26 mouse cellular contexts compared by ENCODE assay signal in genomic region chr14:48418672-48419071, GRCm38 (mm10). TPM values are rescaled to one million over a fixed set of nuclear protein-coding genes. Genes with fewer than 3 reads are reported as not detected.
DNase-seq lines count a peak whose midpoint lies in the region; ATAC-seq and TF ChIP-seq lines count a peak whose summit lies in the region.
"Had no signal": no experiment of that assay in that cellular context is flagged by ENCODE, and none has a peak within 500 bp of the region (broad histone marks: within the 10 kb centered on the region; RNA-seq: fewer than 3 reads in every experiment).

No protein-coding gene starts in this region.

- peak; percentile 78 for ATAC-seq in forebrain, embryonic 11.5 days (replicated peaks; ENCODE audit: low FRiP score)
- ATAC-seq in neural tube, embryonic 13.5 days (ENCODE audit: low read depth), result peak; percentile 56; the same call in 1 of the 2 replicates
- peak; percentile 94 for ATAC-seq in forebrain, embryonic 16.5 days

- no peak overlapping the region for H3K9ac ChIP-seq in forebrain, embryonic 11.5 days (ENCODE audit: low read length)
- no peak overlapping the region for H3K9ac ChIP-seq in neural tube, embryonic 13.5 days
- H3K9ac ChIP-seq in forebrain, embryonic 16.5 days (replicated peaks; ENCODE audit: low read depth, low read length), result no peak overlapping the region
- H3K9ac ChIP-seq: embryonic facial prominence, embryonic 15.5 days; heart, embryonic 12.5 days; limb, embryonic 15.5 days; liver, embryonic 14.5 days; lung, embryonic 14.5 days had no signal

- H3K36me3 ChIP-seq in forebrain, embryonic 11.5 days (ENCODE audit: control insufficient read depth, insufficient read depth, low read length), result no peaks in the 10 kb centered on the region
- no peaks in the 10 kb centered on the region for H3K36me3 ChIP-seq in forebrain, embryonic 10.5 days (replicated peaks)
- no peaks in the 10 kb centered on the region for H3K36me3 ChIP-seq in neural tube, embryonic 13.5 days
- no peaks in the 10 kb centered on the region for H3K36me3 ChIP-seq in forebrain, embryonic 16.5 days (ENCODE audit: control insufficient read depth, insufficient read depth)
- H3K36me3 ChIP-seq in thymus, adult 2 months (ENCODE audit: control insufficient read depth, insufficient read depth, low read length), result no peaks in the 10 kb centered on the region
- H3K36me3 ChIP-seq: embryonic facial prominence, embryonic 15.5 days; heart, embryonic 12.5 days; limb, embryonic 15.5 days had no signal

- no peak for DNase-seq in forebrain, embryonic 11.5 days (ENCODE audit: low spot score)
- DNase-seq in forebrain, embryonic 10.5 days (ENCODE audit: extremely low spot score, low spot score), result no peak
- no peak for DNase-seq in neural tube, embryonic 10.5 days (ENCODE audit: extremely low spot score, low spot score)
- no peak for DNase-seq in spleen, postnatal 36 days (ENCODE audit: low spot score in 2 of 2)
- no peak for DNase-seq in layer of hippocampus, postnatal 25 days (ENCODE audit: extremely low spot score in 1 of 2, low spot score in 1 of 2)
- DNase-seq in thymus, adult 2 months, result no peak
- DNase-seq: adrenal gland, postnatal 10 days; cerebellum, adult 9-11 months; gastrocnemius, postnatal 10 days; heart, adult 18-20 months; heart, postnatal 14 days; kidney, adult 18-20 months; kidney, postnatal 4 days; left cerebral cortex, postnatal 4 days; lung, embryonic 14.5 days; lung, postnatal 36 days; midbrain, embryonic 14.5 days; right cerebral cortex, postnatal 14 days; spleen, adult 18-20 months had no signal

- no peaks in the 10 kb centered on the region for H3K9me3 ChIP-seq in forebrain, embryonic 11.5 days (ENCODE audit: control insufficient read depth, low read length)
- no peaks in the 10 kb centered on the region for H3K9me3 ChIP-seq in forebrain, embryonic 10.5 days
- H3K9me3 ChIP-seq in neural tube, embryonic 13.5 days, result no peaks in the 10 kb centered on the region
- no peaks in the 10 kb centered on the region for H3K9me3 ChIP-seq in forebrain, embryonic 16.5 days (ENCODE audit: control insufficient read depth, low read length)
- H3K9me3 ChIP-seq: embryonic facial prominence, embryonic 15.5 days; heart, embryonic 12.5 days; limb, embryonic 15.5 days; megakaryocyte, embryonic 14.5 days had no signal

- TF ChIP-seq CTCF in thymus, adult 2 months (IDR thresholded peaks at IDR 0.05; ENCODE audit: borderline replicate concordance, control insufficient read depth, extremely low read depth, insufficient read depth, low read length, poor library complexity), result no peak

- TF ChIP-seq POLR2A in thymus, adult 2 months (IDR thresholded peaks at IDR 0.05; ENCODE audit: control insufficient read depth, extremely low read depth, insufficient read depth, low read length, poor library complexity), result no peak

- H3K27ac ChIP-seq in forebrain, embryonic 11.5 days (ENCODE audit: low read depth, low read length), result no peak overlapping the region
- no peak overlapping the region for H3K27ac ChIP-seq in forebrain, embryonic 10.5 days
- H3K27ac ChIP-seq in neural tube, embryonic 13.5 days (replicated peaks), result no peak overlapping the region
- no peak overlapping the region for H3K27ac ChIP-seq in forebrain, embryonic 16.5 days (ENCODE audit: low read length)
- no peak overlapping the region for H3K27ac ChIP-seq in thymus, adult 2 months (ENCODE audit: control insufficient read depth, insufficient read depth, low read length)
- H3K27ac ChIP-seq: embryonic facial prominence, embryonic 15.5 days; limb, embryonic 15.5 days; liver, embryonic 14.5 days had no signal

- H3K4me2 ChIP-seq in forebrain, embryonic 11.5 days (ENCODE audit: low read depth, low read length, severe bottlenecking), result no peak overlapping the region
- no peak overlapping the region for H3K4me2 ChIP-seq in neural tube, embryonic 13.5 days
- no peak overlapping the region for H3K4me2 ChIP-seq in forebrain, embryonic 16.5 days (ENCODE audit: low read length)
- H3K4me2 ChIP-seq: embryonic facial prominence, embryonic 15.5 days; heart, embryonic 12.5 days; limb, embryonic 15.5 days; lung, embryonic 14.5 days had no signal

- WGBS in forebrain, embryonic 11.5 days, result 40% methylated on average over 5 of the region's 5 CpGs
- WGBS in forebrain, embryonic 10.5 days, result 52% methylated on average over 5 of the region's 5 CpGs
- WGBS in neural tube, embryonic 13.5 days, result 46% methylated on average over 5 of the region's 5 CpGs
- WGBS in forebrain, embryonic 16.5 days, result 10% methylated on average over 5 of the region's 5 CpGs
- WGBS in thymus, adult 2 months, result 94% methylated on average over 5 of the region's 5 CpGs

- H3K4me3 ChIP-seq in forebrain, embryonic 11.5 days (ENCODE audit: low read depth, low read length), result no peak overlapping the region
- no peak overlapping the region for H3K4me3 ChIP-seq in forebrain, embryonic 10.5 days
- no peak overlapping the region for H3K4me3 ChIP-seq in neural tube, embryonic 13.5 days
- no peak overlapping the region for H3K4me3 ChIP-seq in forebrain, embryonic 16.5 days (replicated peaks; ENCODE audit: low read length)
- H3K4me3 ChIP-seq in thymus, adult 2 months (ENCODE audit: control insufficient read depth, insufficient read depth, low read length), result no peak overlapping the region
- H3K4me3 ChIP-seq: embryonic facial prominence, embryonic 15.5 days; heart, embryonic 12.5 days; limb, embryonic 15.5 days; megakaryocyte, embryonic 14.5 days had no signal

- no peaks in the 10 kb centered on the region for H3K4me1 ChIP-seq in forebrain, embryonic 11.5 days (replicated peaks; ENCODE audit: control insufficient read depth, insufficient read depth, low read length)
- peaks cover 43% of the 10 kb centered on the region for H3K4me1 ChIP-seq in forebrain, embryonic 10.5 days
- peaks cover 8% of the 10 kb centered on the region for H3K4me1 ChIP-seq in neural tube, embryonic 13.5 days (replicated peaks)
- 0 out of 2 replicates have a peak, but pooled peaks cover 3% of the 10 kb centered on the region for H3K4me1 ChIP-seq in forebrain, embryonic 16.5 days (replicated peaks; ENCODE audit: control insufficient read depth, insufficient read depth, low read length)
- peaks cover 14% of the 10 kb centered on the region for H3K4me1 ChIP-seq in thymus, adult 2 months (replicated peaks; ENCODE audit: control insufficient read depth, insufficient read depth, low read length)

- H3K27me3 ChIP-seq in forebrain, embryonic 11.5 days (ENCODE audit: control insufficient read depth, insufficient read depth, low read length), result peaks cover 42% of the 10 kb centered on the region
- peaks cover 89% of the 10 kb centered on the region for H3K27me3 ChIP-seq in forebrain, embryonic 10.5 days (ENCODE audit: poor library complexity, severe bottlenecking)
- H3K27me3 ChIP-seq in neural tube, embryonic 13.5 days, result no peaks in the 10 kb centered on the region; the same call in 1 of the 2 replicates
- peaks cover 71% of the 10 kb centered on the region for H3K27me3 ChIP-seq in forebrain, embryonic 16.5 days (replicated peaks; ENCODE audit: control insufficient read depth, insufficient read depth, low read length)
- no peaks in the 10 kb centered on the region for H3K27me3 ChIP-seq in thymus, adult 2 months (ENCODE audit: control insufficient read depth, insufficient read depth, low read length)
- H3K27me3 ChIP-seq: embryonic facial prominence, embryonic 15.5 days; heart, embryonic 12.5 days had no signal

RNA-seq across cellular contexts. Expression of gene Tmem260, which starts 27.3 kb away (rescaled TPM):
- polyA plus RNA-seq in forebrain, embryonic 11.5 days (2014; fragmentation: Nextera tagmentation; extraction: Ambion mirVana), result 22.7 and 26.4 TPM in 2 replicates
- 18.5 and 18.7 TPM in 2 replicates for polyA plus RNA-seq in forebrain, embryonic 10.5 days (2016; fragmentation: Nextera tagmentation; extraction: Ambion mirVana)
- polyA plus RNA-seq in neural tube, embryonic 13.5 days (2015; fragmentation: Nextera tagmentation; extraction: Ambion mirVana), result 17.9 and 20.1 TPM in 2 replicates
- polyA plus RNA-seq in forebrain, embryonic 16.5 days (2015; fragmentation: Nextera tagmentation; extraction: Ambion mirVana), result 19.0 and 20.6 TPM in 2 replicates
- total RNA-seq in layer of hippocampus, postnatal 25 days (2021), result 10 to 100 TPM; 22.3 to 25.0 TPM
- 36.1 and 49.9 TPM in 2 replicates for polyA plus RNA-seq in thymus, adult 2 months (2012; rRNA removed)
